Mouse (Mus musculus) cortical plate, adult 2 months (tissue): ENCODE measurements around the gene Mad2l1bp.

Experiments
- CTCF ChIP-seq: fragments of 200-500 bp; IDR thresholded peaks from 2 replicates; pipeline ENCODE4 v1.5.1; 2011; ENCODE audit warnings: mild to moderate bottlenecking, control low read depth, low read length; ENCODE audit not compliant: insufficient read depth; ENCODE audit errors: extremely low read depth
- POLR2A ChIP-seq: fragments of 200-500 bp; IDR thresholded peaks from 2 replicates; pipeline ENCODE4 v1.6.1; 2011; ENCODE audit warnings: mild to moderate bottlenecking, low read length, control low read depth; ENCODE audit not compliant: insufficient read depth; ENCODE audit errors: extremely low read depth

- TF ChIP-seq CTCF (no peak), POLR2A (no peak)
Observed at GRCm38 (mm10) chr17:46165460-46165859, 12.1 kb upstream of the Mad2l1bp start.
